Mouse (Mus musculus): ENCODE results near the gene Ak1. TPM values are rescaled to one million over a fixed set of nuclear protein-coding genes. Genes with fewer than 3 reads are reported as not detected.

Gene Ak1
- 109 and 116 TPM in 2 replicates for polyA plus RNA-seq (2015; fragmentation: Nextera tagmentation; extraction: Ambion mirVana)

DNA sequence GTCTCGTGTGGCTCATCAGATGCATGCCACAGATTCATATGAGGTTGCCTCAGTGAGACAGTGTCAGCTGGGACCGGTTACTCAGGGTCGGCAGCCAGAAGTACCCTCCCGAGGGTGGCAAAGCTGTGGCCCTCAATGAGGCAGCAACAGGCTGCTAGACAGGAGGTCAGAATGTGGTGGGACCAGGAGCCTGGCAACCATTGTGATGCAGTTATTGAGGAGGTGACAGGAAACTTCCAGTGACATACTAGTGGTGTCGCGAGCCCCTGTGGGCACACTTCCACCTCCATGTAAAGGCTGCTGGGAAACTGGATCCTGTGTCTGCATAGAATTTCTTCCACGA lies at the start of gene Ak1:
Gene Ak1 (plus strand): TSS at position 242 of the 343 bp plus-strand sequence.

DNA sequence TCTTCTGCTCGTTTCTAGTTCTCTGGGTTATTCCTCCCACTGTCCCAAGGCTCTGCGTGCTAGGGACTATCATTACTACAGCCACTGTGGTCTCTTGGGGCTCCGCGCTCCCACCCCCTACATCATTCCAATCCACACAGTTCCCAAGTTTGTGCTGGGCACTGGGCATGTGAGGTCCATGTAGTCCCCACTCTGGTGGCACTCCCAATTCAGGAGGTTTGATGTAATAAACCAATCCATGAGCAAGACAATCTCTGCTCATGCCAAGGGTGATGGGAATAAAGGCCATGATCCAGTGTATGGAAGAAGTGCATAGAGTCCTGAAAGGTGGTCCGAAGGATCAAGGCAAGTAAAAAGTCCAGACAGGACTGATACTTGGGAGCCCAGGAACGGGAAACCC lies 47.1 kb upstream of the Ak1 start, which contains the start of gene Pip5kl1:
Gene Pip5kl1 (plus strand): TSS at position 301 of the 400 bp plus-strand sequence.

DNA sequence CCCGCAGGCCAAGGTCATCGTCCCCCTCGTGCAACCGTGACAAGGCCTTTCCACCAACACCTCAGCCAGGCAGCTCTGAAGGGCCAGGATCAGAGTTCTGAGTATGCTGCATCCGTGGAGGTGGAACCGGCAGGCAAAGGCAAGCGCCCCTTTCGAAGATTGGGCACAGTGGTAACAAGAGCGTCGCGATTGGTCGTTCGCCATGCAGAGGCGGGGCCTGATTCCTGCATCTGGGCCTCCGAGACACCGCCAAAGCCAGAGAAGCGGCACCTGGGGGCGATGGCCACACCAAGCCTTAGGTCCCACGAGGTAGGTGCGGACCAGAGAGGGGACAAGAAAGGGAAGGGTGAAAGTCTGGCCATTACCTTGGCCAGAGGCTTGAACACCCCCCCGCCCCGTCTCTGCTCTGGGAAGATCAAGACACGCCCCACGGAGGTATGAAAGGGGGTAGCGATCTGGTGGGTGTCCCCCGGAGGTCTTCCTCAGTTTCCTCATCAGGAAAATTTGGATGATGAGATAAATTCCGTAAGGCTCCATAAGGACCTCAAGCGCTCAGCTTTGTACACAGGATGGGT lies 45.9 kb upstream of the Ak1 start, which contains the start of gene 9430097D07Rik:
Gene 9430097D07Rik (minus strand): TSS at position 99 of the 575 bp plus-strand sequence.

DNA sequence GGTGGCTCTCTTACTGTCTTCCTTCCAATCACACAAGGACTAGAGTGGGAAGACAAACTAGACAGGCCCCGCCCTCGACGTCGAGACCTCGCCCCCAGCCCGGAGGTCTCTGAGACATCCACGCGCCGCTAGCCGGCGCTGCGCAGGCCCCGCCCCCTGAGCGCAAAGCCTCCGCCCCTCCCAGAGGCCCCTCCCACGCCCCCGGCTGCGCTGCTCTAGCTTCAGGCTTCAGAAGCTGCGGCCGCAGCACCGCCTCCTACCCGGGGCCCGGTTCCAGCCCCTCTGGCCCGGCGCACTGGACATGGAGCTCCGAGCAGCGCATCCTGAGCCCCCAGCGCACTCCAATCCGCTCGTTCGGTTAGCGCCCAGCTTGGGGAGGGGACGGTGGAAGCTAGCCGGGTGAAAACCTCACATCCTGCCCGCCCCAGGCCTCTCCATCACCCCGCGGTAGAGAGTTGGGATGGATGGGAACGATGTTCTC lies 34.6 kb upstream of the Ak1 start, which contains the start of gene St6galnac4:
Gene St6galnac4 (plus strand): TSS at position 225 of the 481 bp plus-strand sequence.

DNA sequence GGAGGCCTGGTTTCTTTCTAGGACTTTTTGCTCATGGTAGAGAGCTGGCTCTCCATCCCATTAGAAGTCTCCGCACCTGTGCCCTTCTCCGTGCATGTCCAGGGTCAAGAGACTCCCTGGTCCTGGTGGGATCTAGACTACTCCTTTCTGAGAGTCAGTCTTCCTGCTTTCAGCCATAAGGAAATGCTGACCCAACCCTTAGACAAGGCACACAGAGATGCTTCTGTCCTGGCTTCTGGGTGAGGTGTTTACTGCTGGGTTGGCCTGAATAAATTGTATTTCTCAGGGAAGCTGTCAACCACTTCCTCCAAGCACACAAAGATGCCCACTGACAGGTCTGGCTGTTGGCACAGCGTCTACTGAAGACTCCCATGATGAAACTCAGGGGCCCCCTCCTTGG lies 22.1 kb upstream of the Ak1 start, which contains the start of gene St6galnac6:
Gene St6galnac6 (plus strand): TSS at position 301 of the 400 bp plus-strand sequence.

DNA sequence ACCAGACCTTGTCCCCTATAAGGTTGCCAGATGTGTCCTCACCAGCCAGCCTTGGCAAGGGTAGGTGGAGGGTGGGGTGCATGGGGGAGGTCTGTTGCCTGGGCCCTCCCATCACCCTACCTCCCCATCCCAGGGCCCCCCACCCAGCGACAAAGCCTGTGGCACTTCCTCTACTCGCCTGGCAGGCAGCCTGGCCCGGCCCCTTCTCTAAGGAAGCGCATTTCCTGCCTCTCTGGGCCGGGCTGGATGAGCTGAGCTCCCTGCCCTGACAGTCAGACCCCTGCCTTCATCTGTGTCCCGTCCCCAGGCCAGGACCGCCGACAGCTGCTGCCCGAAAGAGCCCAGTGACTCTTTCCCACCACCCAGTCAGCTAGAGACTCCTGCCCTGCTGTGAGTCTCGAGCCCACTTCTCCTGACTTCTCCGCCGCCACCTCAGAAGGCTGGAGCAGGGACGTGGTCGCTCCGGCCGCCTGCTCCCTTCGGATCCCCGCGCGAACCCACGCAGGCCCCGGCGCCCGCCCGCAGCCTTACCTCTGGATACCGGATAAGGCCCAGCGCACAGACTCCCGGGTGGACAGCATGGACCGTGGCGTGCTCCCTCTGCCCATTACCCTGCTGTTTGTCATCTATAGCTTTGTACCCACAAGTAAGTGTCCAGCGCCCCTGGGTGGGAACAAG lies 25.0 kb downstream of the Ak1 start, which contains the start of gene Eng:
Gene Eng (plus strand): TSS at position 217 of the 678 bp plus-strand sequence.

MicroRNAs encoded within 50 kb of the gene (microRNA counts, 519-probe panel; counts per million panel counts)
- microRNA mmu-miR-1954, result 40.5 counts per million

Small RNA genes within 50 kb of the gene (microRNA-seq; reads per million reads assigned to microRNA genes)
- not detected for gene Gm47291
- not detected for gene Mir1954

Other genes starting within 250 kb of the Ak1 start
- gene 1110008P14Rik, start 239.8 kb upstream of the Ak1 start, polyA plus RNA-seq (2015; fragmentation: Nextera tagmentation; extraction: Ambion mirVana), result 300 and 324 TPM in 2 replicates
- 1.2 and 2.4 TPM in 2 replicates for gene Lcn2, start 233.5 kb upstream of the Ak1 start, polyA plus RNA-seq (2015; fragmentation: Nextera tagmentation; extraction: Ambion mirVana)
- gene Ptges2, start 225.9 kb upstream of the Ak1 start, polyA plus RNA-seq (2015; fragmentation: Nextera tagmentation; extraction: Ambion mirVana), result 65.6 and 72.8 TPM in 2 replicates
- gene Naif1, start 171.3 kb upstream of the Ak1 start, polyA plus RNA-seq (2015; fragmentation: Nextera tagmentation; extraction: Ambion mirVana), result 3.4 and 4.1 TPM in 2 replicates
- gene Slc25a25, start 170.3 kb upstream of the Ak1 start, polyA plus RNA-seq (2015; fragmentation: Nextera tagmentation; extraction: Ambion mirVana), result 45.4 and 50.9 TPM in 2 replicates
- 8.4 and 9.0 TPM in 2 replicates for gene Fam102a, start 86.4 kb upstream of the Ak1 start, polyA plus RNA-seq (2015; fragmentation: Nextera tagmentation; extraction: Ambion mirVana)
- 146 and 153 TPM in 2 replicates for gene Dpm2, start 50.9 kb upstream of the Ak1 start, polyA plus RNA-seq (2015; fragmentation: Nextera tagmentation; extraction: Ambion mirVana)
- 15.4 and 21.2 TPM in 2 replicates for gene Pip5kl1, start 47.0 kb upstream of the Ak1 start, polyA plus RNA-seq (2015; fragmentation: Nextera tagmentation; extraction: Ambion mirVana)
- gene 9430097D07Rik, start 46.1 kb upstream of the Ak1 start, polyA plus RNA-seq (2015; fragmentation: Nextera tagmentation; extraction: Ambion mirVana), result 1.2 TPM in 2 replicates
- 43.1 and 45.8 TPM in 2 replicates for gene St6galnac4, start 34.7 kb upstream of the Ak1 start, polyA plus RNA-seq (2015; fragmentation: Nextera tagmentation; extraction: Ambion mirVana)
- 21.6 and 23.7 TPM in 2 replicates for gene St6galnac6, start 22.0 kb upstream of the Ak1 start, polyA plus RNA-seq (2015; fragmentation: Nextera tagmentation; extraction: Ambion mirVana)
- gene Eng, start 24.8 kb downstream of the Ak1 start, polyA plus RNA-seq (2015; fragmentation: Nextera tagmentation; extraction: Ambion mirVana), result 22.6 and 25.0 TPM in 2 replicates
- gene Fpgs, start 82.4 kb downstream of the Ak1 start, polyA plus RNA-seq (2015; fragmentation: Nextera tagmentation; extraction: Ambion mirVana), result 20.9 and 21.2 TPM in 2 replicates
- gene Cdk9, start 91.3 kb downstream of the Ak1 start, polyA plus RNA-seq (2015; fragmentation: Nextera tagmentation; extraction: Ambion mirVana), result 64.5 and 66.3 TPM in 2 replicates
- gene Sh2d3c, start 99.3 kb downstream of the Ak1 start, polyA plus RNA-seq (2015; fragmentation: Nextera tagmentation; extraction: Ambion mirVana), result 50.6 and 52.5 TPM in 2 replicates
- gene 6330409D20Rik, start 119.3 kb downstream of the Ak1 start, polyA plus RNA-seq (2015; fragmentation: Nextera tagmentation; extraction: Ambion mirVana), result 3.0 and 4.6 TPM in 2 replicates
- gene Tor2a, start 135.5 kb downstream of the Ak1 start, polyA plus RNA-seq (2015; fragmentation: Nextera tagmentation; extraction: Ambion mirVana), result 52.3 and 58.5 TPM in 2 replicates
- gene Ttc16, start 153.9 kb downstream of the Ak1 start, polyA plus RNA-seq (2015; fragmentation: Nextera tagmentation; extraction: Ambion mirVana), result 0.48 and 0.62 TPM in 2 replicates
- 4.9 and 6.7 TPM in 2 replicates for gene Ptrh1, start 154.0 kb downstream of the Ak1 start, polyA plus RNA-seq (2015; fragmentation: Nextera tagmentation; extraction: Ambion mirVana)
- gene Cfap157, start 162.7 kb downstream of the Ak1 start, polyA plus RNA-seq (2015; fragmentation: Nextera tagmentation; extraction: Ambion mirVana), result 1.5 and 1.6 TPM in 2 replicates
- 346 and 388 TPM in 2 replicates for gene Stxbp1, start 225.5 kb downstream of the Ak1 start, polyA plus RNA-seq (2015; fragmentation: Nextera tagmentation; extraction: Ambion mirVana)